Mouse (Mus musculus): ENCODE measurements at regions not wholly inside any gene's neighbourhood (a gene's known extent, or its start where the extent isn't known, plus 50 kb on each side); places are given as distances from the start of the nearest gene placed in this dataset.

GRCm38 (mm10) chr10:65969770-65970169 lies 1126.2 kb upstream of the Jmjd1c start:
- Histone ChIP-seq H3K27me3 (replicated peaks; ENCODE audit: control insufficient read depth, insufficient read depth, low read length) (no peaks in the 10 kb centered on the region), H3K9me3 (ENCODE audit: control insufficient read depth, low read length) (no peaks in the 10 kb centered on the region), H3K36me3 (ENCODE audit: control insufficient read depth, insufficient read depth, low read length) (no peaks in the 10 kb centered on the region), H3K4me1 (ENCODE audit: control insufficient read depth, insufficient read depth, low read length) (no peaks in the 10 kb centered on the region), H3K27ac (replicated peaks; ENCODE audit: low read depth, low read length) (no peak overlapping the region), H3K9ac (ENCODE audit: low read depth, low read length) (no peak overlapping the region), H3K4me3 (ENCODE audit: low read depth, low read length) (no peak overlapping the region), H3K4me2 (ENCODE audit: low read depth, low read length) (no peak overlapping the region)
- DNase-seq (ENCODE audit: low spot score), result no peak
- no peak for ATAC-seq (ENCODE audit: low read depth)
- 93% methylated on average over 1 of the region's 1 CpGs for WGBS

Data from embryonic facial prominence, embryonic 14.5 days (tissue).